Mouse (Mus musculus): Measurements from ENCODE around the gene Gm49396.

GRCm38 (mm10) chr7:30593579-30594509, 30.7 kb downstream of the Gm49396 start:
- no peak for TF ChIP-seq POLR2A (IDR thresholded peaks at IDR 0.05; ENCODE audit: low read depth, low read length)
- TF ChIP-seq CTCF (IDR thresholded peaks at IDR 0.05; ENCODE audit: borderline replicate concordance, insufficient read depth, low read length): no peak

All from embryonic fibroblast, embryonic 13.5 days (primary cell).